8 mouse cellular contexts compared by ENCODE assay signal in genomic region chrX:103529185-103529584, GRCm38 (mm10).
A peak's percentile ranks its signal among the peaks of the same experiment; 100 is the strongest.
DNase-seq lines count a peak whose midpoint lies in the region; ATAC-seq lines count a peak whose summit lies in the region.

No protein-coding gene starts in this region.

- H3K9me3 ChIP-seq in hindbrain, embryonic 14.5 days (ENCODE audit: control insufficient read depth, low read length): no peaks in the 10 kb centered on the region

- no peaks in the 10 kb centered on the region for H3K27me3 ChIP-seq in hindbrain, embryonic 14.5 days (ENCODE audit: control insufficient read depth, insufficient read depth, low read length)

- peak; percentile 49 to 60 for DNase-seq in adrenal gland, adult 18-20 months (ENCODE audit: low spot score in 2 of 2)
- DNase-seq in gastrocnemius, adult 18-20 months (ENCODE audit: low spot score): peak; percentile 55
- DNase-seq in hindbrain, embryonic 14.5 days (ENCODE audit: low spot score): peak; percentile 75
- peak; percentile 38 for DNase-seq in left cerebral cortex, adult 11 months (ENCODE audit: low spot score)
- DNase-seq in lung, postnatal 36 days: peak; percentile 84
- peak; percentile 73 for DNase-seq in right cerebral cortex, adult 18-20 months
- peak; percentile 19 to 57 for DNase-seq in urinary bladder, adult 18-20 months (ENCODE audit: low spot score in 2 of 2)

- peaks cover 11% of the 10 kb centered on the region for H3K4me1 ChIP-seq in hindbrain, embryonic 14.5 days (replicated peaks; ENCODE audit: control insufficient read depth, insufficient read depth, low read length)

- H3K27ac ChIP-seq in hindbrain, embryonic 14.5 days: 0 out of 2 replicates have a peak overlapping the region, but pooled peaks have one; percentile 5

- peak; percentile 96 for ATAC-seq in common myeloid progenitor, adult 5-6 weeks (replicated peaks; ENCODE audit: low read depth, poor library complexity, severe bottlenecking)
- peak; percentile 59; the same call in 1 of the 2 replicates for ATAC-seq in hindbrain, embryonic 14.5 days (ENCODE audit: low FRiP score)

- peak overlapping the region; percentile 20; the same call in 1 of the 2 replicates for H3K9ac ChIP-seq in hindbrain, embryonic 14.5 days

- peak overlapping the region; percentile 15; the same call in 1 of the 2 replicates for H3K4me3 ChIP-seq in hindbrain, embryonic 14.5 days (replicated peaks; ENCODE audit: low read length)

- peak overlapping the region; percentile 45 for H3K4me2 ChIP-seq in hindbrain, embryonic 14.5 days (replicated peaks)

- H3K36me3 ChIP-seq in hindbrain, embryonic 14.5 days (replicated peaks; ENCODE audit: control insufficient read depth, insufficient read depth): no peaks in the 10 kb centered on the region

- under 1% methylated on average over 23 of the region's 23 CpGs for WGBS in hindbrain, embryonic 14.5 days

Comparison
In these comparisons a context has a peak if more than half of its experiments do, and no peak if none do; other contexts are left out.
1. Peak in every context shown above with its lines: DNase-seq, ATAC-seq, H3K4me3 ChIP-seq and H3K27ac ChIP-seq.